Mouse (Mus musculus) bone marrow macrophage, adult 2 months (primary cell): ENCODE measurements around the gene Serf1.

ENCODE experiments used
- CTCF ChIP-seq: IDR thresholded peaks from 2 replicates; pipeline ENCODE4 v1.5.1; 2012; ENCODE audit warnings: low read depth, mild to moderate bottlenecking, low read length, moderate library complexity
- POLR2A ChIP-seq: IDR thresholded peaks from 2 replicates; pipeline ENCODE4 v1.6.1; 2012; ENCODE audit warnings: mild to moderate bottlenecking, low read depth, low read length, borderline replicate concordance

- TF ChIP-seq CTCF (no peak), POLR2A (no peak)
Measured at GRCm38 (mm10) chr13:100067821-100068220, 40.0 kb upstream of the Serf1 start.
